Mouse (Mus musculus): Measurements from ENCODE around the gene 2310007B03Rik.
"Not testable (repeated sequence)": the region's sequence is repeated elsewhere in the genome, so short reads cannot be mapped to it uniquely, and the experiment has no call there.

2310007B03Rik gene

GRCm38 (mm10) chr1:93160501-93161133 is at the start of gene 2310007B03Rik:
2310007B03Rik (minus strand) TSS chr1:93160948.
- DNase-seq (ENCODE audit: low read depth) = no peak

- peak; percentile 88 for DNase-seq (ENCODE audit: low read depth)
Measured at GRCm38 (mm10) chr1:93210213-93210641, 49.5 kb upstream of the 2310007B03Rik start.

GRCm38 (mm10) chr1:93207536-93208064 is 46.9 kb upstream of the 2310007B03Rik start:
- no peak for DNase-seq (ENCODE audit: low read depth)

- no peak for DNase-seq (ENCODE audit: low read depth)
Measured at GRCm38 (mm10) chr1:93206277-93206970, 45.7 kb upstream of the 2310007B03Rik start.

GRCm38 (mm10) chr1:93197916-93198315 is 37.2 kb upstream of the 2310007B03Rik start:
- DNase-seq (ENCODE audit: low read depth) = no peak

GRCm38 (mm10) chr1:93197454-93197853 is 36.7 kb upstream of the 2310007B03Rik start:
- not testable (repeated sequence) for DNase-seq (ENCODE audit: low read depth)

GRCm38 (mm10) chr1:93194961-93195360 is 34.2 kb upstream of the 2310007B03Rik start:
- no peak for DNase-seq (ENCODE audit: low read depth)

- DNase-seq (ENCODE audit: low read depth) = no peak
Measured at GRCm38 (mm10) chr1:93190726-93191305, 30.1 kb upstream of the 2310007B03Rik start.

- peak; percentile 90 for DNase-seq (ENCODE audit: low read depth)
Measured at GRCm38 (mm10) chr1:93184071-93184828, 23.5 kb upstream of the 2310007B03Rik start.

- DNase-seq (ENCODE audit: low read depth) = no peak
Measured at GRCm38 (mm10) chr1:93182281-93182680, 21.5 kb upstream of the 2310007B03Rik start.

GRCm38 (mm10) chr1:93176525-93177332 is 16.0 kb upstream of the 2310007B03Rik start:
- DNase-seq (ENCODE audit: low read depth) = no peak

- no peak for DNase-seq (ENCODE audit: low read depth)
Measured at GRCm38 (mm10) chr1:93175849-93176248, 15.1 kb upstream of the 2310007B03Rik start.

- peak; percentile 67 for DNase-seq (ENCODE audit: low read depth)
Measured at GRCm38 (mm10) chr1:93174399-93174798, 13.7 kb upstream of the 2310007B03Rik start.

GRCm38 (mm10) chr1:93173665-93174064 is 12.9 kb upstream of the 2310007B03Rik start:
- no peak for DNase-seq (ENCODE audit: low read depth)

- no peak for DNase-seq (ENCODE audit: low read depth)
Measured at GRCm38 (mm10) chr1:93168295-93168775, 7.6 kb upstream of the 2310007B03Rik start, which contains the start of gene Crocc2. Crocc2 (plus strand) TSS chr1:93168725.

- DNase-seq (ENCODE audit: low read depth) = no peak
Measured at GRCm38 (mm10) chr1:93166346-93167079, 5.8 kb upstream of the 2310007B03Rik start.

- no peak for DNase-seq (ENCODE audit: low read depth)
Measured at GRCm38 (mm10) chr1:93165447-93165846, 4.7 kb upstream of the 2310007B03Rik start.

GRCm38 (mm10) chr1:93162588-93162987 is 1.8 kb upstream of the 2310007B03Rik start:
- no peak for DNase-seq (ENCODE audit: low read depth)

- no peak for DNase-seq (ENCODE audit: low read depth)
Measured at GRCm38 (mm10) chr1:93161921-93162320, 1.2 kb upstream of the 2310007B03Rik start.

- no peak for DNase-seq (ENCODE audit: low read depth)
Measured at GRCm38 (mm10) chr1:93161350-93161749, 602 bp upstream of the 2310007B03Rik start.

All from fibroblast of lung, adult 2 months (primary cell).